Mouse (Mus musculus): Measurements from ENCODE around the gene Adamts9. TPM values are rescaled to one million over a fixed set of nuclear protein-coding genes. Genes with fewer than 3 reads are reported as not detected.

Gene Adamts9
- polyA plus RNA-seq, 1 experiment from 2014 or later = 6.4 TPM

GRCm38 (mm10) chr6:92940191-92941131 is 2.8 kb downstream of the Adamts9 start:
- H3K4me3 ChIP-seq (ENCODE audit: low read depth, low read length) = peak overlapping the region; percentile 70
- no peak for TF ChIP-seq CTCF (IDR thresholded peaks at IDR 0.05)
- peak overlapping the region; percentile 66 for H3K9ac ChIP-seq (replicated peaks; ENCODE audit: low read depth)
- no peaks in the 10 kb centered on the region for H3K9me3 ChIP-seq (ENCODE audit: low read length)
- ATAC-seq (peak; percentile 20), DNase-seq (ENCODE audit: low spot score) (peak; percentile 93)
- peaks cover 5% of the 10 kb centered on the region; the same call in 1 of the 2 replicates for H3K4me1 ChIP-seq (ENCODE audit: insufficient read depth, low read depth, low read length)
- peak overlapping the region; percentile 90 for H3K27ac ChIP-seq (ENCODE audit: low read length)
- no peaks in the 10 kb centered on the region for H3K27me3 ChIP-seq (replicated peaks; ENCODE audit: insufficient read depth, low read length)
- no peaks in the 10 kb centered on the region for H3K36me3 ChIP-seq (ENCODE audit: insufficient read depth, low read length)
- H3K4me2 ChIP-seq (replicated peaks; ENCODE audit: low read depth, low read length) = peak overlapping the region; percentile 85
- under 1% methylated on average over 37 of the region's 37 CpGs for WGBS

- H3K9me3 ChIP-seq (ENCODE audit: low read length) = no peaks in the 10 kb centered on the region
- TF ChIP-seq CTCF (IDR thresholded peaks at IDR 0.05) = peak; percentile 22; the same call in 1 of the 2 replicates
- TF ChIP-seq EP300 (IDR thresholded peaks at IDR 0.05) = no peak
- H3K4me2 ChIP-seq (replicated peaks; ENCODE audit: low read depth, low read length) = no peak overlapping the region
- no peak overlapping the region for H3K9ac ChIP-seq (replicated peaks; ENCODE audit: low read depth)
- no peak overlapping the region for H3K4me3 ChIP-seq (ENCODE audit: low read depth, low read length)
- no peak for ATAC-seq
- no peaks in the 10 kb centered on the region for H3K4me1 ChIP-seq (ENCODE audit: insufficient read depth, low read depth, low read length)
- no peak overlapping the region for H3K27ac ChIP-seq (ENCODE audit: low read length)
- peaks cover 10% of the 10 kb centered on the region; the same call in 1 of the 2 replicates for H3K36me3 ChIP-seq (ENCODE audit: insufficient read depth, low read length)
- no peak for DNase-seq (ENCODE audit: low spot score)
- 72% methylated on average over 5 of the region's 5 CpGs for WGBS
- H3K27me3 ChIP-seq (replicated peaks; ENCODE audit: insufficient read depth, low read length) = no peaks in the 10 kb centered on the region
These were observed 15.0 kb downstream of the Adamts9 start for GRCm38 (mm10) chr6:92928261-92928660.

DNA sequence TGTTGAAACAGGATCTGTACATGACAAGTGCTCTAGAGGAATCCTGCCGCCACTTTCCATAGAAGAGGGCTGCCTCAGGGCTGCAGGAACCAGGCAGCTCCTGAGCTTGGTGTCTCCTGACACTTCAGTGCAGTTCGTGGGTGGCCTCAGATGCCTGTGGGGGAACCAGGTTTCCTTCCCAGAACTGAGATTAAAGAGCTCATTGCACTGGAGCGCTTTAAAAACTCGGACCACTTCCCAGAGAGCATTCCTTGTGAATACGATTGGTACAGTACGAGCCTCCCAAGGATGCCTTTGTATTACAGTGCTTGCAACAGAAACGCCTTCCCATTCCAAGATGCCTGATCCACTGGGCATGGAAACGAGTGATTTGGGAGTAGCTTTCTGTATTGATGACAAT is 18.8 kb downstream of the Adamts9 start:
- no peak for TF ChIP-seq EP300 (IDR thresholded peaks at IDR 0.05)
- H3K27me3 ChIP-seq (replicated peaks; ENCODE audit: insufficient read depth, low read length) = no peaks in the 10 kb centered on the region
- 37% methylated on average over 8 of the region's 8 CpGs for WGBS
- H3K36me3 ChIP-seq (ENCODE audit: insufficient read depth, low read length) = no peaks in the 10 kb centered on the region
- H3K4me1 ChIP-seq (ENCODE audit: insufficient read depth, low read depth, low read length) = peaks cover under 1% of the 10 kb centered on the region; the same call in 1 of the 2 replicates
- no peak for ATAC-seq
- DNase-seq (ENCODE audit: low spot score) = no peak
- H3K4me2 ChIP-seq (replicated peaks; ENCODE audit: low read depth, low read length) = no peak overlapping the region
- no peak overlapping the region for H3K27ac ChIP-seq (ENCODE audit: low read length)
- H3K9me3 ChIP-seq (ENCODE audit: low read length) = no peaks in the 10 kb centered on the region
- H3K4me3 ChIP-seq (ENCODE audit: low read depth, low read length) = no peak overlapping the region
- H3K9ac ChIP-seq (replicated peaks; ENCODE audit: low read depth) = no peak overlapping the region

DNA sequence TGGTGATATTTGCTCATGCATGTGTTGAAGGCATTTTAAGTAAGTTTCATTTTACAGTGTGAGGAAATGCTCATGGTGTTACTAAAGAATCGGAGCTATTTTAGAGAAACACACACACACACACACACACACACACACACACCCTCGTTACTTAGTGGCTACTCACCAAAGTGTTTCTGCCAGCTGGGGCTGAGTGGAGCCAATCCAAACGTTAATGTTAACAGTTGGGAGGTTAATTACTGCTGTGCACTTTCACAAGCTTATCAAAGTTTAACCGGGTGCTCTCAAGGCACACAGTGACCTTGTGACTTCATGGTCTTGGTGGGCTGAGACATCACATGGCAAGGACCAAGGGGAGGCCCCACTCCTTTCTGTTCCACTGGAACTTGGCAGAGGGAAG is 21.4 kb downstream of the Adamts9 start:
- Histone ChIP-seq H3K4me2 (replicated peaks; ENCODE audit: low read depth, low read length) (no peak overlapping the region), H3K4me3 (ENCODE audit: low read depth, low read length) (no peak overlapping the region), H3K36me3 (ENCODE audit: insufficient read depth, low read length) (no peaks in the 10 kb centered on the region), H3K27ac (ENCODE audit: low read length) (no peak overlapping the region), H3K9me3 (ENCODE audit: low read length) (no peaks in the 10 kb centered on the region), H3K4me1 (ENCODE audit: insufficient read depth, low read depth, low read length) (peaks cover 3% of the 10 kb centered on the region; the same call in 1 of the 2 replicates), H3K27me3 (replicated peaks; ENCODE audit: insufficient read depth, low read length) (no peaks in the 10 kb centered on the region), H3K9ac (replicated peaks; ENCODE audit: low read depth) (no peak overlapping the region)
- ATAC-seq (peak; percentile 62), DNase-seq (ENCODE audit: low spot score) (peak; percentile 51)
- WGBS = 11% methylated on average over 4 of the region's 4 CpGs
- TF ChIP-seq EP300 (IDR thresholded peaks at IDR 0.05) = no peak; the same call in 1 of the 2 replicates
- no peak for TF ChIP-seq CTCF (IDR thresholded peaks at IDR 0.05)

DNA sequence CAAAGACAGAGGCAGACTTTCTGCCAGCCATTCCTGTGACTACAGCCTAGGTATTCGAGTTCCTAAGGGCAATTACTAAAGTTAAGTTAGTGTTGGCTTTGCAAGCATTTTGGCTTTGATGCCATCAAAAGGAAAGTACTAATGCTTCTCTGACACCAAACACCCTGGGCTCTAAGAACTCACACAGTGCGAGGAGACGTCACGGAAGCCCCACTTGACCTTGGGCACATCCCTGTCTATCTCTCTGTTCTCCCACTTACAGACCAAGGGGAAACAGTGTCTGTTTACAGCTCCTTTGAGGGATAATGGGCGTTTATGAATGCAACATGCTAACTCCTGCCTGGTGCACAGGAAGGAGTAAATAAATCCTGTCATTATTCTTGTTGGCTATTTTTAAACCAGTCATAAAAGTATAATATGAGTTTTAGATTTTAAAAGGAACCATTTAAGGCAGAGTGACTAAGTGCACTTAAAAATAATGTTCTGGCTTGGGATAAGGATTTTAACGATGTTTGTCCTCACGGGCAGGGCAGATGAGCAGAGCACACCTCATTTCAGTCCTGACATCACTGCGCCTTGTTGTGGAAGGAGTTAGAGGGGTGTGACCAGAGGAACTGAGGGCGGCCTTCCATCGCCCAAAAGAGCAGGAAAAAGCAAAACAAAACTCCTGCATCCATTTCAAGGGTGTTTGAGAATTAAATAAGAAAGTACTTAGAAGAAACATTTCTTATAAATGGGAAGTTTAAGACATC is 22.2 kb downstream of the Adamts9 start:
- no peak overlapping the region for H3K9ac ChIP-seq (replicated peaks; ENCODE audit: low read depth)
- H3K4me1 ChIP-seq (ENCODE audit: insufficient read depth, low read depth, low read length) = peaks cover 3% of the 10 kb centered on the region; the same call in 1 of the 2 replicates
- TF ChIP-seq CTCF (IDR thresholded peaks at IDR 0.05) = no peak
- TF ChIP-seq EP300 (IDR thresholded peaks at IDR 0.05) = no peak
- DNase-seq (ENCODE audit: low spot score) (no peak), ATAC-seq (peak; percentile 44; the same call in 1 of the 2 replicates)
- no peak overlapping the region for H3K4me2 ChIP-seq (replicated peaks; ENCODE audit: low read depth, low read length)
- no peak overlapping the region for H3K4me3 ChIP-seq (ENCODE audit: low read depth, low read length)
- H3K36me3 ChIP-seq (ENCODE audit: insufficient read depth, low read length) = no peaks in the 10 kb centered on the region
- WGBS = 40% methylated on average over 10 of the region's 10 CpGs
- H3K27me3 ChIP-seq (replicated peaks; ENCODE audit: insufficient read depth, low read length) = no peaks in the 10 kb centered on the region
- H3K9me3 ChIP-seq (ENCODE audit: low read length) = no peaks in the 10 kb centered on the region
- 0 out of 2 replicates have a peak overlapping the region, but pooled peaks have one; percentile 3 for H3K27ac ChIP-seq (ENCODE audit: low read length)

DNA sequence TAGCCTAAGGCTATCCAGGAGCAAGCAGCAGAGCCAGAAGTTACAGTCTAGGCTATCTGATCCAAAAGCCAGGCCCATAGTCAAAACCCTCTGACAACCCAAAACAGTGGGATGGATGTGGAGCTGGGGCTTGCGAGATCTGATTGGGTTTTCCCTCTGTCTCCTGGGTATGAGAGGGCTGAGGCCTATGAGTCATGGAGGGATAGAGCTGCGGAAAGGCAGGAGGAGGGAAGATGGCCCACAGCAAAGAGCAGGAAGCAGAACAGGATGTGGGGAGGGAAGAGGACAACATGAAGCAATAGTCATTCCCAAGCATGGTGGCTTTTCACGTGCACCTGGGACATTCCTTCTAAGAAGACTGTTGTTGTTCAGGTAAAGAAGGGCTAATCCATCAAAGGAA is 32.7 kb downstream of the Adamts9 start:
- no peak overlapping the region for H3K27ac ChIP-seq (ENCODE audit: low read length)
- H3K27me3 ChIP-seq (replicated peaks; ENCODE audit: insufficient read depth, low read length) = no peaks in the 10 kb centered on the region
- no peak overlapping the region for H3K4me2 ChIP-seq (replicated peaks; ENCODE audit: low read depth, low read length)
- no peak for TF ChIP-seq EP300 (IDR thresholded peaks at IDR 0.05)
- no peak for TF ChIP-seq CTCF (IDR thresholded peaks at IDR 0.05)
- H3K9me3 ChIP-seq (ENCODE audit: low read length) = no peaks in the 10 kb centered on the region
- no peak for ATAC-seq
- WGBS = 74% methylated on average over 3 of the region's 3 CpGs
- H3K9ac ChIP-seq (replicated peaks; ENCODE audit: low read depth) = no peak overlapping the region
- H3K36me3 ChIP-seq (ENCODE audit: insufficient read depth, low read length) = 0 out of 2 replicates have a peak, but pooled peaks cover 9% of the 10 kb centered on the region
- DNase-seq (ENCODE audit: low spot score) = no peak
- H3K4me1 ChIP-seq (ENCODE audit: insufficient read depth, low read depth, low read length) = peaks cover 8% of the 10 kb centered on the region; the same call in 1 of the 2 replicates
- no peak overlapping the region for H3K4me3 ChIP-seq (ENCODE audit: low read depth, low read length)

Measured in lung, postnatal 0 days (tissue).